Mouse (Mus musculus) stomach, embryonic 15.5 days (tissue): Measurements from ENCODE around the gene Cebpe. TPM values are rescaled to one million over a fixed set of nuclear protein-coding genes. Genes with fewer than 3 reads are reported as not detected.

ENCODE experiments used
- ATAC-seq: fragments of 200-750 bp; cut with Nextera tagmentation; 2 replicates; pipeline ENCODE4 v1.8.0; 2017; ENCODE audit warnings: low read depth, moderate number of reproducible peaks, moderate TSS enrichment; ENCODE audit not compliant: insufficient read depth, low FRiP score
- H3K27ac ChIP-seq: fragments of 300-500 bp; sonication (generic); 2 replicates; pipeline ENCODE4 v1.5.1; 2015; ENCODE audit warnings: mild to moderate bottlenecking, inconsistent platforms
- H3K27me3 ChIP-seq: fragments of 300-500 bp; sonication (generic); replicated peaks from 2 replicates; pipeline ENCODE4 v1.6.1; 2015; ENCODE audit warnings: inconsistent platforms
- H3K36me3 ChIP-seq: fragments of 300-500 bp; sonication (generic); 2 replicates; pipeline ENCODE4 v1.6.1; 2015; ENCODE audit warnings: inconsistent platforms
- H3K4me1 ChIP-seq: fragments of 300-500 bp; sonication (generic); 2 replicates; pipeline ENCODE4 v1.6.1; 2015; ENCODE audit warnings: inconsistent platforms
- H3K4me2 ChIP-seq: fragments of 300-500 bp; sonication (generic); 2 replicates; pipeline ENCODE4 v1.6.1; 2015; ENCODE audit warnings: mild to moderate bottlenecking, inconsistent platforms
- H3K4me3 ChIP-seq: fragments of 300-500 bp; sonication (generic); replicated peaks from 2 replicates; pipeline ENCODE4 v1.5.1; 2015; ENCODE audit warnings: inconsistent platforms
- H3K9ac ChIP-seq: fragments of 300-500 bp; sonication (generic); 2 replicates; pipeline ENCODE4 v1.6.1; 2015; ENCODE audit warnings: inconsistent platforms
- H3K9me3 ChIP-seq: fragments of 300-500 bp; sonication (generic); 2 replicates; pipeline ENCODE4 v1.6.1; 2016; ENCODE audit warnings: inconsistent platforms
- WGBS: fragments of 180-500 bp; shearing (Covaris S2); methylation state at CpG from one replicate; pipeline ENCODE4 v1.1.7; 2015; 5-methylcytosine and 5-hydroxymethylcytosine counted together
- polyA plus RNA-seq: library from polyadenylated mRNA; unstranded; fragments of >200 nt; fragmentation: Nextera tagmentation; extraction: Ambion mirVana; gene quantifications from 2 replicates; pipeline ENCODE4 v1.2.1, GENCODE M21; 2015

The Cebpe gene
- polyA plus RNA-seq, 1 experiment from 2014 or later, result 1.3 TPM

GRCm38 (mm10) chr14:54737634-54738033, 25.7 kb upstream of the Cebpe start:
- Histone ChIP-seq H3K4me1 (no peaks in the 10 kb centered on the region), H3K9me3 (no peaks in the 10 kb centered on the region), H3K36me3 (no peaks in the 10 kb centered on the region), H3K27ac (no peak overlapping the region; the same call in 1 of the 2 replicates), H3K27me3 (no peaks in the 10 kb centered on the region), H3K4me3 (no peak overlapping the region), H3K4me2 (no peak overlapping the region), H3K9ac (no peak overlapping the region)
- 83% methylated on average over 10 of the region's 10 CpGs for WGBS
- ATAC-seq, result no peak

- Histone ChIP-seq H3K27ac (no peak overlapping the region; the same call in 1 of the 2 replicates), H3K36me3 (no peaks in the 10 kb centered on the region), H3K4me2 (no peak overlapping the region), H3K9me3 (no peaks in the 10 kb centered on the region), H3K4me1 (no peaks in the 10 kb centered on the region), H3K4me3 (no peak overlapping the region), H3K9ac (no peak overlapping the region), H3K27me3 (no peaks in the 10 kb centered on the region)
- ATAC-seq, result no peak; the same call in 1 of the 2 replicates
- WGBS, result 63% methylated on average over 14 of the region's 14 CpGs
Observed at GRCm38 (mm10) chr14:54736555-54737552, 24.9 kb upstream of the Cebpe start.

DNA sequence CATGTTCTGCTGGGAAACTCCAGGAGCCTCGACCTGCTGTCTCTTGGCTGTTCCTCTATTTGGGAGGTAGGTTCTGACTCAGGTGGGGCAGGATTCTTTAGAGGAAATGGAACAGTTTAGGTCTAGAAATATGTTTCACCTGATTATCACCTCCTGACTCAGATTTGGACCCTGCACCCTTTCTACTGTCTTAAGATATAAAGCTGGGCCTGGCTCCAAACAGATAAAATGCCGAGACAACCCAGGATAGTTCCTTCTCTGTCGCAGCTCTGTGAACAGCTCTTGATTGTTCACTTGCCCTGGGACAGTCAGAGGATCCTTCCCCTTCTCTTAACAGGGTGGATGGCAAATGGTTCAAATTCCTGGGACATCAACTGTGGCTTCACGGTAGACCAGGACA, 23.2 kb upstream of the Cebpe start:
- Histone ChIP-seq H3K4me3 (no peak overlapping the region), H3K27ac (no peak overlapping the region), H3K4me2 (no peak overlapping the region), H3K9ac (no peak overlapping the region), H3K4me1 (no peaks in the 10 kb centered on the region), H3K36me3 (no peaks in the 10 kb centered on the region), H3K27me3 (no peaks in the 10 kb centered on the region), H3K9me3 (no peaks in the 10 kb centered on the region)
- no peak for ATAC-seq
- 65% methylated on average over 4 of the region's 4 CpGs for WGBS

DNA sequence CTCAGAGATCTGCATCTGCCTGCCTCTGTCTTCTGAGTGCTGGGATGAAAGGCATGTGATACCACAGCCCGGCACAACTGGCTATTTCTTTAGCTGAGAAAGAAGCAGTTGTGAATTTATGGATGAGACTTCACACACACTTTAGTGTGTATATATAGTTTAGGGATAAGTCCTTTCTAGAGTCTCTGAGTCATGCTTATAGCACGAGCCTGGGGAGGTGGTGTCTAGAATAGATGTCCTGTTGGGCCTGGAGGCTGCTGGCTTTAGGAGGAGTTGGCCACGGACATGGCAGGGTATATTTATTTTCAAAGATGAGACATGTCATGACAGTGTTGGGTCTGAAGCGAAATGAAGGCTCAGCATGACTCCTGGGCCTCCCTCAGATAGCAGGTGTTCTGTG, 22.0 kb upstream of the Cebpe start:
- no peaks in the 10 kb centered on the region for H3K9me3 ChIP-seq
- H3K4me1 ChIP-seq, result no peaks in the 10 kb centered on the region
- no peak overlapping the region for H3K4me2 ChIP-seq
- H3K36me3 ChIP-seq, result no peaks in the 10 kb centered on the region
- H3K9ac ChIP-seq, result no peak overlapping the region
- H3K27ac ChIP-seq, result no peak overlapping the region
- ATAC-seq, result no peak
- 73% methylated on average over 4 of the region's 4 CpGs for WGBS
- H3K27me3 ChIP-seq, result no peaks in the 10 kb centered on the region
- no peak overlapping the region for H3K4me3 ChIP-seq

- no peak for ATAC-seq
Observed at GRCm38 (mm10) chr14:54732206-54732605, 20.2 kb upstream of the Cebpe start.

GRCm38 (mm10) chr14:54730305-54730704, 18.3 kb upstream of the Cebpe start:
- Histone ChIP-seq H3K9ac (no peak overlapping the region), H3K27me3 (no peaks in the 10 kb centered on the region), H3K4me2 (no peak overlapping the region), H3K4me3 (no peak overlapping the region), H3K9me3 (no peaks in the 10 kb centered on the region), H3K36me3 (no peaks in the 10 kb centered on the region), H3K27ac (no peak overlapping the region), H3K4me1 (no peaks in the 10 kb centered on the region)
- ATAC-seq, result no peak
- 84% methylated on average over 6 of the region's 6 CpGs for WGBS

More at GRCm38 (mm10) chr14:54732206-54732605, 20.2 kb upstream of the Cebpe start:
- H3K4me2 ChIP-seq, result no peak overlapping the region
- no peak overlapping the region for H3K27ac ChIP-seq
- no peak overlapping the region for H3K4me3 ChIP-seq
- no peaks in the 10 kb centered on the region for H3K36me3 ChIP-seq
- H3K4me1 ChIP-seq, result no peaks in the 10 kb centered on the region
- no peak overlapping the region for H3K9ac ChIP-seq
- WGBS, result 85% methylated on average over 8 of the region's 8 CpGs
- H3K27me3 ChIP-seq, result no peaks in the 10 kb centered on the region
- no peaks in the 10 kb centered on the region for H3K9me3 ChIP-seq

- H3K4me3 ChIP-seq, result no peak overlapping the region
- H3K9ac ChIP-seq, result no peak overlapping the region
- 74% methylated on average over 13 of the region's 13 CpGs for WGBS
- no peaks in the 10 kb centered on the region for H3K9me3 ChIP-seq
- no peak overlapping the region for H3K4me2 ChIP-seq
- H3K27me3 ChIP-seq, result no peaks in the 10 kb centered on the region
- no peaks in the 10 kb centered on the region for H3K36me3 ChIP-seq
- no peaks in the 10 kb centered on the region for H3K4me1 ChIP-seq
- no peak overlapping the region for H3K27ac ChIP-seq
- ATAC-seq, result no peak
Observed at GRCm38 (mm10) chr14:54728823-54729653, 17.1 kb upstream of the Cebpe start.

DNA sequence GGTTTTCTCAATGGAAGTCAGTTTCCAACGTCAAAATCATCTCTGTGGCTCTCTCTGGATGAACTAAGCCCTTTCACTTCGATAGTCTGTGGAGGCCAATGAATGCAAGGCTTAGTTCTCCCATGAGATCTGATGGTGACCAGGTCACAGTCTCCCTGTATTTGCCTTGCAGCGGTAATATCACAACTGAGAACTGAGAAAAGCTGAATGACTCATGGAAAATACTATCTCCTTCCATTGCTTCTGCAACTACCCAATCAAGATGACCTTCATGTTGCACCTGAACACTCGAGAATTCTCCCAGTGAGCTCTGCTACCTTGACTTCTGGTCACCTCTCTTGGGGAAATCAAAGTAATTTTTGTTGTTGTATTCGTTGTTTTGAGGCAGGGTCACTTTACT, 15.6 kb upstream of the Cebpe start:
- Histone ChIP-seq H3K9me3 (no peaks in the 10 kb centered on the region), H3K4me3 (no peak overlapping the region), H3K27ac (no peak overlapping the region), H3K9ac (no peak overlapping the region), H3K27me3 (no peaks in the 10 kb centered on the region), H3K36me3 (no peaks in the 10 kb centered on the region), H3K4me1 (no peaks in the 10 kb centered on the region), H3K4me2 (no peak overlapping the region)
- WGBS, result 67% methylated on average over 5 of the region's 5 CpGs
- no peak for ATAC-seq

- no peak overlapping the region for H3K9ac ChIP-seq
- no peak overlapping the region for H3K4me3 ChIP-seq
- H3K4me2 ChIP-seq, result no peak overlapping the region
- no peaks in the 10 kb centered on the region for H3K36me3 ChIP-seq
- ATAC-seq, result no peak
- WGBS, result 65% methylated on average over 6 of the region's 6 CpGs
- H3K4me1 ChIP-seq, result no peaks in the 10 kb centered on the region
- H3K27ac ChIP-seq, result no peak overlapping the region
- no peaks in the 10 kb centered on the region for H3K27me3 ChIP-seq
- H3K9me3 ChIP-seq, result no peaks in the 10 kb centered on the region
Observed at GRCm38 (mm10) chr14:54724049-54724448, 12.1 kb upstream of the Cebpe start.

- Histone ChIP-seq H3K9ac (no peak overlapping the region), H3K9me3 (no peaks in the 10 kb centered on the region), H3K4me1 (no peaks in the 10 kb centered on the region), H3K36me3 (no peaks in the 10 kb centered on the region), H3K4me3 (no peak overlapping the region), H3K4me2 (no peak overlapping the region), H3K27me3 (no peaks in the 10 kb centered on the region), H3K27ac (no peak overlapping the region)
- 84% methylated on average over 10 of the region's 10 CpGs for WGBS
- no peak for ATAC-seq
Observed at GRCm38 (mm10) chr14:54721711-54722110, 9.7 kb upstream of the Cebpe start.

DNA sequence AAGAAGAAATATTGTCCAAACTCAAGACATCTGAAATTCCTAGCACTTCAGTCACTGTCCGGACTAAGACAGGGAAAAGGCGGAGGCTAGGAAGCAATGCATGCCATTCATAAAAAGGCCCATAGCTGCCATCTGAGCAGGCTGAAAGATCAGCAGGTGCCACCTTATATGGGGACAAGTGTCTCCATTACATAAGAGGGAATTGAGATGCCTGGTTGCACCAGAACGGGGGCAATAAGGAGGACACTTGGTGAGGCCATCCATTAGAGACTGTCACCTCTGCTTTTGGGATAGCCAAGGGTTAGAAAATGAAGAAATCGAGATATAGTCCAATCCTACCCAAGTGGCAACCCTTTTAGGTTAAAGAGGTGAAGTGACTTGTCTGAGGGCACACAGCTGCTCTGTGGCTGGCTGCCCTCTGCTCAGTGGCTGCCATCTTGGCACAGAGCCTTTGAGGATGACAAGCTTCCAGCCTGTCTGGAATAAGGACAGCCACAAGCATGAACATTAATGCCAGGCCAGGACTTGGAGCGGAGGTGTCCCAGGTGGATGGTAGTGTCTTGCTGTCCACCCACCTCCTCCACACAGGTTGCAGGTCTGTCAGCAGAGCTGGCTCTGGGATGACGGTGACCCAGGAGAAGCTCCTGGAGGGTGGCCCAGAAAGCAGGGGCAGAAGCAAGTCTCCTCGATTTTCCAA, 8.8 kb upstream of the Cebpe start:
- no peak for ATAC-seq
- Histone ChIP-seq H3K4me3 (no peak overlapping the region), H3K9ac (no peak overlapping the region), H3K4me1 (no peaks in the 10 kb centered on the region), H3K4me2 (no peak overlapping the region), H3K27ac (no peak overlapping the region), H3K36me3 (no peaks in the 10 kb centered on the region), H3K27me3 (no peaks in the 10 kb centered on the region), H3K9me3 (no peaks in the 10 kb centered on the region)
- WGBS, result 80% methylated on average over 7 of the region's 7 CpGs
